Mouse (Mus musculus) adrenal gland, postnatal 0 days (tissue): ENCODE results near the gene Cend1. TPM values are rescaled to one million over a fixed set of nuclear protein-coding genes. Genes with fewer than 3 reads are reported as not detected.

Experiments
- polyA plus RNA-seq: library from polyadenylated mRNA; unstranded; fragments of >200 nt; fragmentation: Nextera tagmentation; extraction: Ambion mirVana; gene quantifications from 2 replicates; pipeline ENCODE4 v1.2.1, GENCODE M21; 2015

Cend1 gene
- 5.0 and 17.0 TPM in 2 replicates for polyA plus RNA-seq

GRCm38 (mm10) chr7:141429310-141429709, at the start of gene Cend1:
TSS of gene Cend1 (minus strand) at chr7:141429491.

GRCm38 (mm10) chr7:141475011-141475804, 45.9 kb upstream of the Cend1 start, which contains the start of the genes Polr2l and Tspan4:
TSS of gene Polr2l (minus strand) at chr7:141475132.
TSS of gene Tspan4 (plus strand) at chr7:141475240.

GRCm38 (mm10) chr7:141467230-141468030, 38.1 kb upstream of the Cend1 start, which contains the start of gene Cd151:
TSS of gene Cd151 (plus strand) at chr7:141467392.

GRCm38 (mm10) chr7:141460391-141461113, 31.3 kb upstream of the Cend1 start, which contains the start of gene Cracr2b:
TSS of gene Cracr2b (plus strand) at chr7:141461094.

GRCm38 (mm10) chr7:141454967-141455551, 25.8 kb upstream of the Cend1 start, which contains the start of gene Pnpla2:
TSS of gene Pnpla2 (plus strand) at chr7:141455198.

GRCm38 (mm10) chr7:141447110-141447991, 18.1 kb upstream of the Cend1 start, which contains the start of gene Rplp2:
TSS of gene Rplp2 (plus strand) at chr7:141447370.

GRCm38 (mm10) chr7:141443828-141444237, 14.5 kb upstream of the Cend1 start, which contains the start of gene Pidd1:
TSS of gene Pidd1 (minus strand) at chr7:141444025.

DNA sequence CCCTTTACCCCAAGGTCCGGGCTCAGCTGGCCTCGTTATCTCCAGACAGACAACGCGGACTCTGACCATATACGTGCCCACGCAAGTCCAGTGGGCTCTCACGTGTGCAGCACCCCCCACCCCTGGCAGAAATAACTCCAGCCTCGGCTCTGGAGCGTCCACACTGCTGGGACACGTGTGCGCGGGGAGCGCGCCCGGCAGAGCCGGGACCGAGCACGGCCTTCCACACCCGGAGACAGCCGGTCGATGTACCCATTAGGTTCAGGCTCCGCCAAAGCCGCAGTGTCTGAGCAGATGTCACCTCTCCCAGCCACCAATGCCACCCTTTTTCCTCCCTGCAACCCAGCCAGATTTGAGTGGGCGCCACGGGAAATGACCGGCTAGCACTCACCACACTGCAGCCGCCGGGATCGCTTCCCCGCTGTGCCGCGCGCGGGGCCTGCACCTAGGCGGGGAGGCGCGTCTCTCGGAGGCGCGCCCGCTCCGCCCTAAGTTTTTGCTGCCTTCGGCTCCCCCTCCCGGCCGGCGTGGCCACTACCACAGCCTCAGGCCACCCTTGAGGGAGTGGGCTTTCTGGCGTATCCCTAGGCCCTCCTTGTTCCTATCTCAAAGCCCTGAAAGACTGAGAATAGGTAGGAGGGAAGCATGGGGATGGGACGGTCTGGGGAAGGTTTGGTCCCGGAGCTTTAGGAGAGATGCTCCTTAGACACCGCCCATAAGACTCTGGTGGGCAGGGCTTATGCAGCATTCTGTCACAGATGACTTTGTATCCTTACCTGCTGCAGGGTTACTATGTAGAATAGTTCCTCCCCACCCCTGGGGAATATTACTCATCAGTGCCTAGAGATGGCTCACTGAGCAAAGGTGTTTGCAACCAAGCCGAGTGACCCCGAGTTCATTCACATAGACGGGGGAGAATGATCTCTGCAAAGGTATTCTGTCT, 8.2 kb upstream of the Cend1 start, which contains the start of gene Slc25a22:
Slc25a22 (minus strand) TSS at position 715 of the 943 bp plus-strand sequence.

DNA sequence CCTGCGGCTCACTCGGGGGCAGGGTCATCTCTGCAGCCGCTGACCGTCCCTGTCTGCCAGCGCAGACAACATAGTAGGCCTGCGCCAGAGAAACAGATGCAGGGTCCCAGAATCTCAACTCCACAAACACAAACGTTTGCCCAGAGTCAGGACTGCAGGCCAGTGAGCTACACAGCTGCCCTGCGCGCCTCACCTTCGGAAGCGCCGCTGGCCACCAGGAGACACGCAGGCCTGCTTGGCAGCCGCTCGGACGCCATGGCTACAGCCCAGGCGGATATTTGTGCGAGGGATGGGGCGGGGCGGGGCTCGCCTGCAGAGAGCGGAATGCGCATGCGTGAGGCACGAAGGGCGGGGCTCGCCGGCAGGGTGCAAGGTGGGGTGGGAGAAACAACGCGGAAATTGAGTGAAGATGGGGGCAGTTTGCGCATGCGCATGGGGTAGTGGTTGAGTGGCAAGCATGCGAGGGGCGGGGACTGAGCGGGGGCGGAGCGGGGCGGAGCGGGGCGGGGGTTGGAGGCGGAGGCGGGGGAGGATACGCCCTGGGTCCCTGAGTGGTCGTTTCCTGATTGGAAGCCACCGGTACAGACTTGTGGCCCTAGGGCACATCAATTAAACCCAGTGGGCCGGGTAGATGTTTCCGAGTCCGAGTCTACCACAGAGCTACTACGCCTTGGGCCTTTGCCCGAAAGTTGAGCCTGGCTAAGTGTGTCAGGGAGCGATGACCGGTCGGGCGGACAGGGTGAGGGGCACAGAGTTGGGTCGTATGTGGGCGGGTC, 15.3 kb downstream of the Cend1 start, which contains the start of gene Gatd1:
Gatd1 (minus strand) TSS at position 328 of the 776 bp plus-strand sequence.

GRCm38 (mm10) chr7:141391625-141392551, 37.4 kb downstream of the Cend1 start, which contains the start of gene Taldo1:
TSS of gene Taldo1 (plus strand) at chr7:141392199.

Other genes with a start within 250 kb of the Cend1 start
- gene Hras, start 235.5 kb downstream of the Cend1 start, polyA plus RNA-seq, result 75.5 and 78.9 TPM in 2 replicates
- gene Lrrc56, start 235.3 kb downstream of the Cend1 start, polyA plus RNA-seq, result 3.9 and 6.0 TPM in 2 replicates
- gene Lmntd2, start 215.4 kb downstream of the Cend1 start, polyA plus RNA-seq, result 0.32 and 1.2 TPM in 2 replicates
- 16.4 and 24.5 TPM in 2 replicates for gene Rassf7, start 213.6 kb downstream of the Cend1 start, polyA plus RNA-seq
- gene Phrf1, start 200.7 kb downstream of the Cend1 start, polyA plus RNA-seq, result 17.0 and 25.2 TPM in 2 replicates
- 17.1 and 28.5 TPM in 2 replicates for gene Irf7, start 163.0 kb downstream of the Cend1 start, polyA plus RNA-seq
- gene Cdhr5, start 152.7 kb downstream of the Cend1 start, polyA plus RNA-seq, result 3.5 and 5.3 TPM in 2 replicates
- 9.1 and 10.6 TPM in 2 replicates for gene Sct, start 150.4 kb downstream of the Cend1 start, polyA plus RNA-seq
- 0.19 and 0.25 TPM in 2 replicates for gene Drd4, start 137.5 kb downstream of the Cend1 start, polyA plus RNA-seq
- 57.4 and 71.3 TPM in 2 replicates for gene Deaf1, start 101.8 kb downstream of the Cend1 start, polyA plus RNA-seq
- 21.9 and 39.5 TPM in 2 replicates for gene Tmem80, start 101.8 kb downstream of the Cend1 start, polyA plus RNA-seq
- gene Eps8l2, start 90.6 kb downstream of the Cend1 start, polyA plus RNA-seq, result 4.6 and 5.3 TPM in 2 replicates
- 338 and 567 TPM in 2 replicates for gene Taldo1, start 37.3 kb downstream of the Cend1 start, polyA plus RNA-seq
- gene Gatd1, start 15.4 kb downstream of the Cend1 start, polyA plus RNA-seq, result 39.9 and 53.4 TPM in 2 replicates
- gene Slc25a22, start 8.4 kb upstream of the Cend1 start, polyA plus RNA-seq, result 18.6 and 27.0 TPM in 2 replicates
- 2.4 and 2.8 TPM in 2 replicates for gene Pidd1, start 14.5 kb upstream of the Cend1 start, polyA plus RNA-seq
- 916 and 984 TPM in 2 replicates for gene Rplp2, start 17.9 kb upstream of the Cend1 start, polyA plus RNA-seq
- 37.4 and 82.9 TPM in 2 replicates for gene Pnpla2, start 25.7 kb upstream of the Cend1 start, polyA plus RNA-seq
- 13.3 and 17.8 TPM in 2 replicates for gene Cracr2b, start 31.6 kb upstream of the Cend1 start, polyA plus RNA-seq
- 79.0 and 90.1 TPM in 2 replicates for gene Cd151, start 37.9 kb upstream of the Cend1 start, polyA plus RNA-seq
- 63.7 and 105 TPM in 2 replicates for gene Polr2l, start 45.6 kb upstream of the Cend1 start, polyA plus RNA-seq
- gene Tspan4, start 45.7 kb upstream of the Cend1 start, polyA plus RNA-seq, result 141 and 186 TPM in 2 replicates
- 25.0 and 35.0 TPM in 2 replicates for gene Chid1, start 110.4 kb upstream of the Cend1 start, polyA plus RNA-seq
- 48.3 and 57.2 TPM in 2 replicates for gene Ap2a2, start 132.7 kb upstream of the Cend1 start, polyA plus RNA-seq
- 0.27 and 0.30 TPM in 2 replicates for gene Muc6, start 225.8 kb upstream of the Cend1 start, polyA plus RNA-seq